Mouse (Mus musculus) intestine, postnatal 0 days (tissue): ENCODE measurements around the gene Fcrl5. TPM values are rescaled to one million over a fixed set of nuclear protein-coding genes. Genes with fewer than 3 reads are reported as not detected.
A peak's percentile ranks its signal among the peaks of the same experiment; 100 is the strongest.

ENCODE experiments used
- ATAC-seq: fragments of 200-750 bp; cut with Nextera tagmentation; 2 replicates; pipeline ENCODE4 v1.8.0; 2017; ENCODE audit warnings: mild to moderate bottlenecking, moderate TSS enrichment, moderate library complexity
- H3K27ac ChIP-seq: fragments of 300-500 bp; sonication (generic); 2 replicates; pipeline ENCODE4 v1.5.1; 2014; ENCODE audit warnings: mild to moderate bottlenecking, low read depth, low read length, moderate library complexity
- H3K27me3 ChIP-seq: fragments of 300-500 bp; sonication (generic); replicated peaks from 2 replicates; pipeline ENCODE4 v1.6.1; 2014; ENCODE audit warnings: low read length, mixed read lengths; ENCODE audit not compliant: control insufficient read depth, insufficient read depth
- H3K36me3 ChIP-seq: fragments of 300-500 bp; sonication (generic); 2 replicates; pipeline ENCODE4 v1.6.1; 2014; ENCODE audit warnings: mild to moderate bottlenecking, moderate library complexity; ENCODE audit not compliant: control insufficient read depth, insufficient read depth
- H3K4me1 ChIP-seq: fragments of 300-500 bp; sonication (generic); replicated peaks from 2 replicates; pipeline ENCODE4 v1.6.1; 2014; ENCODE audit warnings: antibody characterized with exemption, low read length, mixed read lengths; ENCODE audit not compliant: control insufficient read depth, insufficient read depth
- H3K4me2 ChIP-seq: fragments of 300-500 bp; sonication (generic); replicated peaks from 2 replicates; pipeline ENCODE4 v1.6.1; 2014; ENCODE audit warnings: low read depth, mild to moderate bottlenecking, moderate library complexity
- H3K4me3 ChIP-seq: fragments of 300-500 bp; sonication (generic); 2 replicates; pipeline ENCODE4 v1.5.1; 2014; ENCODE audit warnings: low read depth, low read length
- H3K9ac ChIP-seq: fragments of 300-500 bp; sonication (generic); 2 replicates; pipeline ENCODE4 v1.6.1; 2014; ENCODE audit warnings: mild to moderate bottlenecking, low read depth, low read length
- H3K9me3 ChIP-seq: fragments of 300-500 bp; sonication (generic); 2 replicates; pipeline ENCODE4 v1.6.1; 2016; ENCODE audit warnings: mixed run types; ENCODE audit not compliant: control insufficient read depth
- CTCF ChIP-seq: sonication (generic); IDR thresholded peaks from 2 replicates; pipeline ENCODE4 v1.5.1; 2016; ENCODE audit warnings: low read depth, mild to moderate bottlenecking, control low read depth, antibody characterized with exemption, moderate library complexity
- WGBS: fragments of 180-500 bp; shearing (Covaris S2); extraction: QIAGEN DNeasy Blood & Tissue Kit; methylation state at CpG from one replicate; pipeline ENCODE4 v1.1.7; 2014; 5-methylcytosine and 5-hydroxymethylcytosine counted together
- polyA plus RNA-seq: library from polyadenylated mRNA; unstranded; fragments of >200 nt; fragmentation: Nextera tagmentation; extraction: Ambion mirVana; gene quantifications from 2 replicates; pipeline ENCODE4 v1.2.1, GENCODE M21; 2015

Fcrl5 gene
- polyA plus RNA-seq, 1 experiment from 2014 or later, result not detected

DNA sequence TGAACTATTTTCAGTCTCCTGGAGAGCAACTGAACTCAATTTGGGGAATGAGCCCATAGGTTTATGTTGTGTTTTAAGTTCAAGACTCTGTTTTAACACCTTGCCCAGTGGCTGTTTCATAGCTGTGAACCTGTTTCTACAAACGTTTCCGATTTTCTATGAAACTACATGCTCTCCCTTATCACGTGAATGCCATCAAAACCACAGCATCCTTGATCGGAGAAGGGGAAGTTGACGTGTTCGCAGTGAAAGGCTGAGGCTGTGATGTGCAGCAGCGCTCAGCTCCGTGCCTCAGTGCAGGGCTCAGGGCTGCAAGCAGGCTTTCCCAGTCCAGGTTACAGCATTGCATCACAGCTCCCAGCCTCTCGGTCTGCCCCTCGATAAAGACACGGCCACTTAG is 94.0 kb downstream of the Fcrl5 start:
- ATAC-seq, result no peak
- Histone ChIP-seq H3K27ac (no peak overlapping the region), H3K4me1 (no peaks in the 10 kb centered on the region; the same call in 1 of the 2 replicates), H3K27me3 (no peaks in the 10 kb centered on the region), H3K4me3 (no peak overlapping the region), H3K9ac (no peak overlapping the region), H3K36me3 (peaks cover 61% of the 10 kb centered on the region), H3K4me2 (no peak overlapping the region), H3K9me3 (no peaks in the 10 kb centered on the region)
- 88% methylated on average over 11 of the region's 11 CpGs for WGBS
- TF ChIP-seq CTCF, result no peak

DNA sequence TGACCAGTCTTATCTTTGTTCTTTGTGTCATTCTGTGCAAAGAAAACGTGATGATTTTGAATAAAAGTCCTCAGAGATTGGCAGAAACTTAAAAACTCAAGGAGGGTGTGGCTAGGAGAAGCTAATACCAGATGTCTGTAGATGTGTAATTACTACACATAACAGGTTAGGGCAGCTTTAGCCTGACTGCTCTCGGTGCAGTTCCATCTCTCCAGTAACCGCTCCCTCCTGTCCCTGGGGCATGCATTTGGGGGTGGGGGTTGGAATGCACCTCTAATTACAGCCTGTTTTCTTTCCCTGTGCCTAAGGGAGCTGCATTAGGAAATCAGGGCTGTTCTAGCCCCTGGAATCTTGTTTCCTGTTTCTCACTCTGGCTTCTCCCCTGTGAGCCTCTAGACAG is 94.7 kb downstream of the Fcrl5 start:
- ATAC-seq, result no peak
- H3K27ac ChIP-seq, result no peak overlapping the region
- peaks cover 68% of the 10 kb centered on the region for H3K36me3 ChIP-seq
- no peaks in the 10 kb centered on the region for H3K27me3 ChIP-seq
- no peak overlapping the region for H3K9ac ChIP-seq
- H3K4me2 ChIP-seq, result no peak overlapping the region
- H3K9me3 ChIP-seq, result no peaks in the 10 kb centered on the region
- H3K4me3 ChIP-seq, result no peak overlapping the region
- TF ChIP-seq CTCF, result no peak
- H3K4me1 ChIP-seq, result no peaks in the 10 kb centered on the region; the same call in 1 of the 2 replicates
- WGBS, result 71% methylated on average over 3 of the region's 3 CpGs

DNA sequence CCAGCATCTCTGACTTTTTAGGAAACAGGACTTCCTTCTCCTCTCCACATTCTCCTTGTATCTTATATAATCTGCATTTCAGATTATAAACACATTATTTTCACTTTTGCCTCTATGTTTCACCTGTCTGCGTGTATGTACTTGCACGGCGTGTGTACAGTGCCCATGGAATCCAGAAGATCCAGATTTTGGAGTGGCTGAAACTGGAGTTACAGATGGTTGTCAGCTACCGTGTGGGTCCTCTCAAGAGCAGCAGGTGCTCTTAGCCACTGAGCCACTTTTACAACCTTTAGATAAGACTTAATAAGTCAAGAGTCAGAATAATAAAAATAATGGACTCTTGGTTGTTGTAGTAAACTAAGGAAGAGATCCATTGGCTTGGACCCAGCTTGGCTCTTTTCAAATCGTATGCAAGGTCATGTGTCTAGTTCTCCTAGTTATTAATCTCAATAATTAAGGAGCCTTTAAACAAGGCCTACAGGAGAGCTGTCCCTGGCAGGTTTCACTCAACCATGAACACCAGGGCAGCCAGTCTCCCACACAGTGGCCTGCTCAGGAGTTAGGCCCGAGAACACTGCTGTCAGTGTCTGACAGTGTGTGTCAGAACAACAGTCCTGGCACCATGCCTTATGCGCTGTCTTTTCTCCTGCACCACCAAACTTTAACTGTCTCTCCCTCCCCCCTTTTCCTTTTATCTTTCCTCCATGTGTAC is 98.2 kb downstream of the Fcrl5 start:
- H3K4me1 ChIP-seq, result no peaks in the 10 kb centered on the region
- peaks cover 85% of the 10 kb centered on the region for H3K36me3 ChIP-seq
- no peak overlapping the region for H3K9ac ChIP-seq
- no peak for TF ChIP-seq CTCF
- no peaks in the 10 kb centered on the region for H3K27me3 ChIP-seq
- 65% methylated on average over 7 of the region's 7 CpGs for WGBS
- no peaks in the 10 kb centered on the region for H3K9me3 ChIP-seq
- H3K4me2 ChIP-seq, result no peak overlapping the region
- peak; percentile 32; the same call in 1 of the 2 replicates for ATAC-seq
- H3K27ac ChIP-seq, result no peak overlapping the region
- H3K4me3 ChIP-seq, result no peak overlapping the region

DNA sequence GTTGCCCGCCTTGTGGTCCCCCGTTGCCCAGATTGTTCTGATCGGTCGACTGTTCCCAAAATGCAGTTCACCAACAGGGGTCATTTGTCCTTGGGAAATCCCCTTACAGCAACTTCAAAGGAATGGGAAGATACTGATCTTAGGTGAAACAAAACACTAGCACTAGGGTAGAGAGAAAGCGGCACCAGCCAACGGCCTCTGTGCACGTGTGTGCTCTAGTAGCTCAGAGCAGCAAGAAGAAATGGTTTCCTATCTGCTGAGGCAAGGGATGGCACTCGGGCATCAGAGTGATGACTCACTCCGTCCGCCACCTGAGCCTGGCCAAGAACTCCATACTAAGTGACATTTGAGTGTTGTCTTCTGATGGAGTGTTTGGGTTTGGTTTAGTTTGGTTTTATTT is 102.5 kb downstream of the Fcrl5 start:
- Histone ChIP-seq H3K9ac (no peak overlapping the region), H3K4me2 (no peak overlapping the region), H3K4me1 (no peaks in the 10 kb centered on the region), H3K27ac (no peak overlapping the region), H3K27me3 (no peaks in the 10 kb centered on the region), H3K9me3 (no peaks in the 10 kb centered on the region), H3K4me3 (no peak overlapping the region), H3K36me3 (peaks cover 53% of the 10 kb centered on the region)
- no peak for TF ChIP-seq CTCF
- ATAC-seq, result no peak
- 73% methylated on average over 10 of the region's 10 CpGs for WGBS

DNA sequence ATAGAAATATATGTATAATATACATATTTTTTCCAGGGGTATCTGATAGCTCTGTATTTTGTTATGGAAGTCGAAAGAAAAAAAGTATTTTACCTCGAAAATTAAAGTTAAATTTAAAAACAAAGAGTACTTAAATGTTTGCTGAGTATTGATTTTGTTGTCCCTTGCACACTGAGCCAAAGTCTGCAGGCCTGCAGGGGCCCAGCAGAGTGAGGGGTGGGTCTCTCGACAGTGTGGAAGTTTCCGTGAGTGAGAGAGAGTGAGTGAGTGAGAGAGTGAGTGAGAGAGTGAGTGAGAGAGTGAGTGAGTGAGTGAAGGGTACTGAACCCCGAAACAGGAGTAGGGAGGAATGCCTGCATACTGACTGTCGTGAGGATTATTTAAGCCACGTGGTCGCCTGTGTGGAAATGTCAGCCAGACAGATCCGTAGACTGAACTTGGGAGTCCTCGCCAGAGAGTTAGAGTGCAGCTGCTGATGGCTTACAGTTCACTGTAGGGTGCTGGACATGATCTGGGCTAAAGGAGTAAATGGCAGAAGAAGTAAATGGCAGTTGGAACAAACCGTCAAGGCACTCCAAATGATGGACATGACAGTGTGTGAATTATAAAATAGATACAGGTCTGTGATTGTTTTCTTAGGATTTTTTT is 104.6 kb downstream of the Fcrl5 start:
- H3K27me3 ChIP-seq, result no peaks in the 10 kb centered on the region
- ATAC-seq, result no peak
- H3K27ac ChIP-seq, result no peak overlapping the region
- 65% methylated on average over 11 of the region's 11 CpGs for WGBS
- no peak for TF ChIP-seq CTCF
- H3K4me3 ChIP-seq, result no peak overlapping the region
- no peaks in the 10 kb centered on the region for H3K9me3 ChIP-seq
- peaks cover 36% of the 10 kb centered on the region for H3K36me3 ChIP-seq
- no peaks in the 10 kb centered on the region for H3K4me1 ChIP-seq
- H3K4me2 ChIP-seq, result no peak overlapping the region
- no peak overlapping the region for H3K9ac ChIP-seq

DNA sequence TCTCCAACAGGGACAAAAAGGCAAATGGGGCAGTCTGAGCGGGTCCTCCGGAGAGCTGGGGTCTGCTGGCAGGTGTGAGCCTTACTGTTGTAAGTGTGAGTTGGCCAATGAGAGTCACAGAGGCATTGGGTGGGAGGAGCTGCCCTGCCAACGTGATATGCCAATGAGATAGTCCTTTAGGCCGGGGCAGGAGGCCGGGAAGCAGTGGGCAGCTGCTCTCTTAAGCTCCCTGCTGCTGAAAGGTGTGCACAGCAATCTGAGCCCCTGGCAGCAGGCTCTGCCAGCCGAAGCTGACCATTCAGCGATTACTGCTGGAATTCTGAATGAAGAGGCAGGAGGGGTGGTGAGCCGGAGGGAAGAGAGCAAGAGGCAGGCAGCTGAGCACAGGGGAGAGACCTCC is 105.1 kb downstream of the Fcrl5 start:
- Histone ChIP-seq H3K9me3 (no peaks in the 10 kb centered on the region), H3K4me3 (no peak overlapping the region), H3K36me3 (peaks cover 30% of the 10 kb centered on the region), H3K4me2 (no peak overlapping the region), H3K27ac (0 out of 2 replicates have a peak overlapping the region, but pooled peaks have one; percentile 8), H3K27me3 (no peaks in the 10 kb centered on the region), H3K9ac (no peak overlapping the region), H3K4me1 (no peaks in the 10 kb centered on the region)
- no peak for ATAC-seq
- 54% methylated on average over 8 of the region's 8 CpGs for WGBS
- TF ChIP-seq CTCF, result no peak
